Comparison of ENCODE assay signal across 13 mouse cellular contexts in genomic region chr4:45713837-45714508, GRCm38 (mm10).
DNase-seq lines count a peak whose midpoint lies in the region; ATAC-seq and TF ChIP-seq lines count a peak whose summit lies in the region.
"Had no signal": no experiment of that assay in that cellular context is flagged by ENCODE, and none has a peak within 500 bp of the region (broad histone marks: within the 10 kb centered on the region; RNA-seq: fewer than 3 reads in every experiment).

No protein-coding gene starts in this region.

- no peaks in the 10 kb centered on the region for H3K36me3 ChIP-seq in forebrain, postnatal 0 days (ENCODE audit: insufficient read depth)
- H3K36me3 ChIP-seq in midbrain, embryonic 12.5 days: no peaks in the 10 kb centered on the region
- H3K36me3 ChIP-seq: limb, embryonic 13.5 days had no signal

- no peaks in the 10 kb centered on the region for H3K9me3 ChIP-seq in forebrain, postnatal 0 days (ENCODE audit: low read length)
- H3K9me3 ChIP-seq in midbrain, embryonic 12.5 days: no peaks in the 10 kb centered on the region
- H3K9me3 ChIP-seq: limb, embryonic 13.5 days had no signal

- DNase-seq in right cerebral cortex, postnatal 4 days: peak; percentile 39
- no peak for DNase-seq in right cerebral cortex, postnatal 14 days
- DNase-seq in forebrain, postnatal 0 days: peak; percentile 73
- DNase-seq in adrenal gland, postnatal 25 days: no peak
- DNase-seq: adrenal gland, adult 8-10 months; cerebellum, adult 8-10 months; kidney, postnatal 4 days; lung, postnatal 10 days had no signal

- no peaks in the 10 kb centered on the region for H3K27me3 ChIP-seq in forebrain, postnatal 0 days (ENCODE audit: insufficient read depth, low read length)
- peaks cover 4% of the 10 kb centered on the region; the same call in 1 of the 2 replicates for H3K27me3 ChIP-seq in midbrain, embryonic 12.5 days
- H3K27me3 ChIP-seq: limb, embryonic 13.5 days; Patski had no signal

- peak; percentile 95 for ATAC-seq in forebrain, postnatal 0 days
- peak; percentile 87 for ATAC-seq in midbrain, embryonic 12.5 days (ENCODE audit: low FRiP score, low read depth)
- no peak for ATAC-seq in megakaryocyte progenitor cell, adult 5-6 weeks (replicated peaks; ENCODE audit: poor library complexity)
- no peak for ATAC-seq in megakaryocyte, adult 5-6 weeks (ENCODE audit: poor library complexity, severe bottlenecking)
- ATAC-seq: Patski had no signal

- no peak overlapping the region for H3K4me3 ChIP-seq in forebrain, postnatal 0 days (ENCODE audit: low read depth, low read length)
- no peak overlapping the region for H3K4me3 ChIP-seq in midbrain, embryonic 12.5 days
- H3K4me3 ChIP-seq: limb, embryonic 13.5 days had no signal

- H3K4me1 ChIP-seq in forebrain, postnatal 0 days (ENCODE audit: insufficient read depth): 0 out of 2 replicates have a peak, but pooled peaks cover 10% of the 10 kb centered on the region
- peaks cover 21% of the 10 kb centered on the region for H3K4me1 ChIP-seq in midbrain, embryonic 12.5 days

- H3K9ac ChIP-seq in forebrain, postnatal 0 days: no peak overlapping the region
- no peak overlapping the region for H3K9ac ChIP-seq in midbrain, embryonic 12.5 days (replicated peaks)
- H3K9ac ChIP-seq: limb, embryonic 13.5 days had no signal

- WGBS in forebrain, postnatal 0 days: 6% methylated on average over 10 of the region's 10 CpGs
- 8% methylated on average over 10 of the region's 10 CpGs for WGBS in midbrain, embryonic 12.5 days

- TF ChIP-seq CTCF in forebrain, postnatal 0 days (IDR thresholded peaks at IDR 0.05; ENCODE audit: low read depth): no peak

- no peak overlapping the region for H3K27ac ChIP-seq in forebrain, postnatal 0 days (ENCODE audit: low read depth, low read length)
- H3K27ac ChIP-seq in midbrain, embryonic 12.5 days (replicated peaks): no peak overlapping the region
- H3K27ac ChIP-seq: limb, embryonic 13.5 days had no signal

- H3K4me2 ChIP-seq in forebrain, postnatal 0 days (ENCODE audit: low read depth): no peak overlapping the region
- H3K4me2 ChIP-seq in midbrain, embryonic 12.5 days (replicated peaks): no peak overlapping the region
- H3K4me2 ChIP-seq: limb, embryonic 13.5 days had no signal

Comparison
In these comparisons a context has a peak if more than half of its experiments do, and no peak if none do; other contexts are left out.
1. DNase-seq: peak in right cerebral cortex, postnatal 4 days (single experiment) and forebrain, postnatal 0 days (single experiment); none in right cerebral cortex, postnatal 14 days (single experiment) and adrenal gland, postnatal 25 days (single experiment).
2. ATAC-seq: peak in forebrain, postnatal 0 days (single experiment) and midbrain, embryonic 12.5 days (single experiment); none in megakaryocyte progenitor cell, adult 5-6 weeks (single experiment) and megakaryocyte, adult 5-6 weeks (single experiment).